Mouse (Mus musculus) mouse embryonic stem cell (cell line): ENCODE data around the gene Orc2.

ENCODE experiments used
- in situ Hi-C, 2 experiments: fragments of 300-500 bp; cut with MboI; formaldehyde crosslinking; loops; 1 replicate in 1 of 2; 3 replicates in 1 of 2; pipeline ENCODE4 v1.14.3; 2019 to 2020; ENCODE audit warnings: low sequenced_read_pairs in 2 of 2, low pct_unique_long_range_greater_than_20kb in 1 of 2, mixed read lengths in 1 of 2; ENCODE audit not compliant: unreplicated experiment in 1 of 2

Gene Orc2

DNA sequence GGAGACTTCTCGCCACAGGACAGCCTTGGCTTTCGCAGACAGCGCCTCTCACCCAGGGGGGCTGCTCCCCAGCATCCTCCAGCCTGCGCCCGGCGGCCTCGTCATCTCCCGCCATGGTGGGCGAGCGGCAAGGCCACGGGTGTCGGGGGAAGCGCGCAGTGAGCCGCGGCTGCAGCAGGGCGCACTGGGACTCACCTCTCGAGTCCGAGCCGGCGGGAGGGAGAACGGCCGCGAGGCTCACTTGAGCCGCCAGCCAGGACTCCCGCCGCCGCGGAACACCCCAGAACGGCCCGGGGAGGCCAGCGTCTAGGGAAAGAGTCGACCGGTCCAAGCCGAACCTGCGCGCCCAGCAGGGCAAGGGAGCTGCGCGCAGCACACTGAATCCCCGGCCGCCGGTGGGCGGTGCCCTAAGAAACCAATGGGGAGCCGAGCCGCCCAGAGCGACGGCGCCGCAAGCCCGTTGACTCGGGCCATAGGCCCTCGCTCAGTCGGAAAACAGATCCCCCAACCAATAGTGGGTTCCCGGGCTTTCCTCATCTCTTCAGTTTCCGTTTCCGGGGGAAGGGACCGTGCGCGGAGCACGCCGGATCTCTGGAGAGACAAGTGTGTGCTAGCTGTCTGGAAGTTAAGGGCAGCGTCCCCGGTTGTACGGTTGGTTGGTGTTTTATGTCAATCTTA, at the start of gene Orc2:
Gene Orc2 (minus strand): TSS at position 533 of the 678 bp plus-strand sequence.
- in situ Hi-C loops = no loop called here

DNA sequence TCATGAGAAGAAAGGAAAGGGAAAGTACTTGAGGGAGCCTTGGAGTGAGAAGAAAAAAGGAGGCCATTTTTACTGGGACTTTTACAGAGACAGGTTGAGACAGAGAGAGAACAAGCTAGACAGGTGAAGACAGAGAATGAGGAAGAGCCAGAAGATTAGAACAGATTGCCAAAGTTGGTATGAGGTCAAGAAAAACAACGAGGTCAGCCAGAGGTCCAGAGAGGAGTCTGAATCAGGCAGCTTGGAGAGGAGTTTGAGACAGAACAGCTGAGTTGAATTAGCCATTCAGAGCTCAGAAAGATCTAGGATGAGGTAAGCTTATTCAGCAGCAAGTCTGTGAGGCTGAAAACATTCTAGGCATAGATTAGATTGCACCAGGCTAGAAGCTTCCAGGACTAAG, 36.5 kb upstream of the Orc2 start:
- in situ Hi-C loops = no loop called here

DNA sequence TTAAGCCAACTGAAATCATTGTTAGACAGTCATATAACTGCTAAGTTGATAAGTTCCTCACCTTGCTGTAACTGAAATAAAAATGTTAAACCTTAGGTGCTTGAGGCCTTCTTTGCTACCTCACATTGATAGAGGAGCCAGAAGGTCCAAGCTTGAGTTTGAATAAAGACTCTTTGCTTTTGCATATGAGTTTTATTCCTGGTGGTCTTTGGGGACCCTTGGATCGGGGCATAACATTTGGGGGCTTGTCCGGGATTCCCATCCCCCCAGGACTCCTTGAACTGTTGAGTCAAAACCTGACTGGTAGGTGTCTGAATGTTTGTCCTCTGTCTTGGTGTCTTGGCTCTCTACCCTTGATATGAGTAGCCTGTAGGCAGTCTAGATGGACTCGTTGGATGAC, 2.3 kb upstream of the Orc2 start:
- in situ Hi-C loops = no loop called here

DNA sequence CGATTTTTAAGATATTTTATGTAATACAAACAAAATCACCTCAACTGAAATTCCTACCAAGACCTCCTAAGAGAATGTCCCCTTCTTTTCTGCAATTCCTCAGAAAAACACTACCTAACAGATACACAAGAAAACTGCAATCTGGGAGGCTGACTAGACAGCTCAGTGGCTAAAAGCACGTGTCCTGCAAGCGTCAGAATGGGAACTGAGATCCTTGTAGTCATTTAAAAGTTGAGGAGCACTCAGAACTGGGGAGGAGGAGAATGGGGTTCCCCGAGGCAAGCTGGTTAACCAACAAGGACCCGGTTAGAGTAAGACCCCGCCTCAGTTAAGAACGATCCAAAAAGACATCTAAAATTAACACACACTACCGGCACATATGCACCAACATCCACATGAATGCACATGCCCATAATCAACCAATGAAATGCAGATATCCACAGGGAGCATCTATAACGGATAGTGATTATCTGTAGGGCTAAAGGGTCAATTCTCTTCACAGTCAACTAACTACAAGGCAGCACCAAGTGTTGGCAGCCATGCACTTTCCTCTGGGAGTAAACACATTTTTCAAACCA, 1.0 kb downstream of the Orc2 start:
- in situ Hi-C loops = no loop called here

DNA sequence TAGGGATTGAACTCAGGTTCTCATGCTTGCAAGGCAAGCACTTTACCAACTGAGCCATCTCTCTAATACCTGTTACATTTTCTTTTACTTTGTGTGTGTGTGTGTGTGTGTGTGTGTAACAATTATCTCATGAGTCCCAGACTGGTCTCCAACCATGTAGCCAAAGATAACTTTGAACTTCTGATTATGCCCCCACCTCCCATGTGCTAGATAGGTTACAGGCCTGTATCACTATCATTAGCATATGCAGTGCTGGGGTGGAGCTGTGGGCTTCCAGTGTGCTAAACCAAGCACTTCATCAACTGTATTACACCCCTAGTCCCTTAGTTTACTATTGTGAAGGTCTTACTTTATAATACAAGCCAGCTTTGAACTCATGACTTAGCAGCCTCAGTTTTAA, 1.8 kb downstream of the Orc2 start:
- in situ Hi-C loops = no loop called here

DNA sequence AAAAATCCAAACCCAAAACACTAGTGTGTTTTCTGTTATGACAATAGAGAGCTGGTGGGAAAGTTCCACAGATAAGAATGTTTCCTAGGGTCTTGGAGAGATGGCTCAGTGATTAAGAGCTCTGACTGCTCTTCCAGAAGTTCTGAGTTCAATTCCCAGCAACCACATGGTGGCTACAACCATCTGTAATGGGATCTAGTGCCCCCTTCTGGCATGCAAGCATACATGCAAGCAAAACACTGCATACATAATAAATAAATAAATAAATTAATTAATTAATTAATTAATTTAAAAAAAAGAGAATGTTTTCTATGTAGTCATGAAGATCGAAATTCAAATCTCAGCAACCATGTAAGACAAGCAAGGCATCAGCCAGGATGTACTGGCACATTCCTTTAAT, 6.2 kb downstream of the Orc2 start:
- in situ Hi-C loops = no loop called here

DNA sequence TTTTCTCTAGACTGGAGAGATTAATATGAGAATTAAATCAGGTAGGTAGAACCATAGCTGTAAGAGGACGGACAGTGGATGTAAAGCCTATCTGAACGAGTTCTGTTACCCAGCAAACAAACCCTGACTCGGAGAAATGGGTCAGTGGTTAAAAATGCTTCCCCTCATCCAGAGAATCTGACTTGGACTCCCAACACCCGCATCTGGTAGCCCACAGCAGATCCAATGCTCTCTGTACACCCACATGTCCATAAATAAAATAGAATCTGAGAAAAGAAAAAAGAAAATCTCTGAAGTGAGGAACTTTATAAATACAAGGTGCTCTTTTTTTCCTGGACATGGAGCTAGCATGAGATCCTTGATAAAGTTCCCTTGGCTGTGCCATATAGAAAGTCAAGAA, 7.2 kb downstream of the Orc2 start:
- in situ Hi-C loops = no loop called here

DNA sequence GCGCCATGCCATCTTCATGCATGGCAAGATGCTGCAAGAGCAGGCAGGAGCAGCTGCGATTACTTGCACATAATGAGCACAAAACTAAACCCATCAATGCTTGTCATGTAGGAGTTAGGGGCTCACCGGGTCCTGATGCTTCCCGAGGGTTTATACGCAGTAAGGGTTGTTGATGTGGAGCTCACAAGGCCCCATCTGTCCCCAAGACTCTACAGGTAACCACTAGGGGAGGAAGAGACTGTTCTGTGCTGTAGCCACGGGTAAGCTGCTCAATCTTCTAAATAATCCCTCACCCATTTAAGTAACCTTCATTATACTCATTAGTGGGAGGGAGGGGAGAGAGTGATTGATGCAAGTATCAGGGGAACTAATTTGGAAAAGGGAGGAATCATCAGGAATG, 9.3 kb downstream of the Orc2 start:
- in situ Hi-C loops = no loop called here

DNA sequence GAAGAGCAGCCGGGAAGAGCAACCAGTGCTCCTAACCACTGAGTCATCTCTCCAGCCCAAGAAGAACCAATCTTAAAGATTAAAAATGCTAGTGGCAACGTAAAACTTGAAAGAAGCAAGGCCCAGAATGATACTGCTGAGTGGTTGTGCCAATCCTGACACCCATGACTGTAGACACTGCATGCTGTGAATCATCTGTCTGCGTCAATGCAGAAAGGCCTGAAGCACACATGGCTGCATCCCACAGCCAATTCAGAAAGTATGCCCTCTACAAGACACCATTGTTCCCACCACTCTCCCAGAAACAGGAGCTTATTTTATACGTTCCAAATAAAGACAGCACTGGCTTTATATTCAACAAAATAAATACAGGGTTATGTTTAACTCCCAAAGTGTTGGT, 22.3 kb downstream of the Orc2 start:
- in situ Hi-C loops = no loop called here

DNA sequence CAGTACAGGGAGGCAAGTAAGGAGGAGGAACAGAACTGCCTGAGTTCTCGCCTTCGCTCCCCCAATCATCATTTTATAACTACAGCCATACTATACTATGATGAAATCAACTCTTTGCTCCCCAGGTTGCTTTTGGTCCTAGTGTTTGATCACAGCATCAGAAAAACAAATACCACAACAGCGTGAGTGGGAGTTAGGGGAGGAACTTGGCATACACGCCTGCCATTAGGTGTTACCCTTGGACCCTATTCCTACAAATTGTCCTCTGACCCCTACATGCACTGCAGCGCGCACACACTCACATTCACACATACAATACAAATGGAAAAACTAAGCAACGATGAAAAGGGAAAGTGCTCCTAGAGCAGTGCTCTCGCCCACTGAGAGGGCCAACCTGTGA, 29.2 kb downstream of the Orc2 start:
- in situ Hi-C loops = no loop called here

DNA sequence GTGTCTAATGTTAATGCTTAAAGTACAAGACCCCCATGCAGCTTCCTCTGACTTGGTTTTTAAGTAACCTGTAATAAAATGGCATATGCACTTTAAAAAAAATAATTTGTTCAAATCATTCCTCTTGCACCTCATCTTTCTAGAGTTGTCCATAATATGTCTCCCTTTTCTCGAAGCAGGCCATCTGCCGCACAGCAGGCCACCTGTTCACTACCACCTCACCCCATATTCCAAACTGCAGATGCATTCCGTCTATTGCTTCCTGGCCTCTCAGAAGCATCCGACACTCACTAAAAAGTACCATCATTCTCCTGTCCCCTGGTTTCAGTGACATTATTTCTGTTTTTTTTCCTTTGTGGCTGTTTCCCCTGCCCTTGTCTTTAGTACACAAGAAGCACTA, 39.3 kb downstream of the Orc2 start:
- in situ Hi-C loops = no loop called here

DNA sequence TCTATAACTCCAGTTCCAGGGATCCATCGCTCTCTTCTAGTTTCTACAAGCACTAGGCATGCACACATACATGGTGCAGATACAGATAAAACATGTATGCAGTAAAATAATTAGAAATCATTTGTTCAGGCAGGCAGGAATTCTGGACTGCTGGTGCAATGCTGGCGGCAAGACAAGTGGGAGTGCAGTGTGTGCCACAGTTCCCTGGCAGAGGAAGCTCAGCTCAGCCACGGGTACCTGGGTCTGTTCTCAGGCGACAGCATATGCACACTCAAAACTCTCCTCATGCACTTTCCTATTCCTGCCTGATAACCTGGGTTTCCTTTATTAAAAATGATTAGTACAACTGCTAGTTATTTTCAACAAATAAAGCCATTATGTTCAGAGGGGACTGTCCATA, 39.9 kb downstream of the Orc2 start:
- in situ Hi-C loops = no loop called here

DNA sequence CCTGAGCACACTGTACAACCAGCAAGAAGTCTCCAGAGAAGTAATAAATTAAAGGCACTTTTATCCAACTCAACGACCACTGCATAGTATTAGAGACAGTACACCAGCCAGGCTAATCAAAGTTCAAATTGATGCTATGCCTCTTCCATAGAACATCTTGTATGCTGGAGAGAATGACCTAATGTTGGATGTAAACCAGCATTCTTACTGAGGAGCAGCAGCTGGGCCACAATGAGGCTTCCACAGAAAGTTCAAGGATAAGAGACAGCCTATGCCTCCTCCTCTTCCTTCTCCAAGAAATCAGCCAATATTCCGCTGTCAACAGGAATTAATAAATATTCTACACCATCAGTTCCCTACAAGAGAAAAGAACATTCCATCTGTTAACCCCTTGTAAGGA, 41.0 kb downstream of the Orc2 start:
- in situ Hi-C loops = no loop called here

DNA sequence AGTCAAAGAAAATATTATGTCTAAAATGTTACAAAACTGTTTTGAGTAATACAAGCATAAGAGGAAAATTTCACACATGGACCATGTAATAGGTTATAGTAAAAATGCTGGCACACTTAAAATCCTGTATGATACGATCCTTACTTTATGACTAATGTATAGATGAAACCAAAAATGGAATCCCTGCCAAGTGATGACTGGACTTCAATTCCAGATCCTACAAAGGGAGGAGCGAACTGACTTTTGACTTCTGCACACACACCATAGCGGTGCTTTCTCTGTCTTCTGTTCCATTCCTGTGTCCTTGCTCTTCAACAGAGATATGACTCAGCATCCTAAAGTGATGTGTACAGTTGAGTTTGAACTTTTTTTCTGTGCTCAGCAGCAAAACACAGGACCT, 44.3 kb downstream of the Orc2 start:
- in situ Hi-C loops = no loop called here

DNA sequence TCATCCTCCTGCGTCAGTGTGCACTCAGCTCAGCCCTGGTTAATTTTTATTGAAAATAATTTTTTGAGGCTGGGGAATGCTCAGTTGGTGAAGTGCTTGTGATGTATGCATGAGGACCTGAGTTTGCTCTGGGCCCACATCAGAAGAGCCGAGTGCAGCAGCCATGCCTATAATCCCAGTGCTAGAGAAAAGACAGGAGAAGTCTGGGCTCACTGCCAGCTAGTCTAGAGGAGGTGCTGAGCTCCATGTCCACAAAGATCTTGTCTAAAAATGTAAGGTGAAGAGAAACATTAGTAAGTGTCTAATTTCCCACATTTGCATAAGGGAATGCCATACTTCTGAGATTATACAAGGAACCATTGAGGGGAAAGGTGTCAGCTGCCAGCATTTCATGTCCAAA, 46.0 kb downstream of the Orc2 start:
- in situ Hi-C loops = no loop called here

DNA sequence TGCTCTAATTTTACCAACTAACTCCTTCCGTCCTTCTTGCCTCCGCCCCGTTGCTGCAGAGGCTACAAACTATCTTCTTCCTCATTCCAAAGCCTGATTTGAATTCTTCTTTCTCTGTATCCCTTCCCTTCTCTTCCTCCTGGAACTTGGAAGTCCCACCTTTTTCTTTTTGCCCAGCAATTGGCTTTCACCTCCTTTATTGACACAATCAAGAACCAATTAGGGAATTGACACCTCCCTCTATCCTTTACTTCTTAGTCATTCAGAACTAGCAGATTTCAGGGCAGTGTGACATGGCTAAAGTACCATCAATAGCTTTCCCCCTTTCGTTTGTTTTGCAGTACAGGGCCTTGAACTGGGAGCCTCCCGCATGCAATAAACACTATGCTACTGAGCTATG, 46.7 kb downstream of the Orc2 start:
- in situ Hi-C loops = no loop called here

DNA sequence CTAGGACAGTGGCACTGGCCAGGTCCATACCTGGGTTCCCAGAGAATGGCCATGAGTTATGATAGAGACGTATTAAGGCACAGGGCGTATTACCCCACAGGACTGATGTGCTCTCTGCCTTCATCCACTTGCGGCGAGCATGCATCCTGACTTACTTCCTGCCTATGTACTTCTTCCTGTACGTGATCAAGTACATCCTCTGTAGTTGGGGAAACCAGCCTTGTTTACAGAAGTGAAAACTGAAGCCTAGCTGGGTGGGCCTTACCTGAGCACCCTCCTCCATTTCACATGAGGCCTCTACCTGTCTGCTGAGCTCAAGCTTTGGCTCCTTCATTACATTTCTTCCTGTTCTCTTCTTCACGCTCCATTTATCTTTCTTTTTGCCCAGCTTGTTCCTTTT, 50.6 kb downstream of the Orc2 start:
- in situ Hi-C loops = no loop called here

DNA sequence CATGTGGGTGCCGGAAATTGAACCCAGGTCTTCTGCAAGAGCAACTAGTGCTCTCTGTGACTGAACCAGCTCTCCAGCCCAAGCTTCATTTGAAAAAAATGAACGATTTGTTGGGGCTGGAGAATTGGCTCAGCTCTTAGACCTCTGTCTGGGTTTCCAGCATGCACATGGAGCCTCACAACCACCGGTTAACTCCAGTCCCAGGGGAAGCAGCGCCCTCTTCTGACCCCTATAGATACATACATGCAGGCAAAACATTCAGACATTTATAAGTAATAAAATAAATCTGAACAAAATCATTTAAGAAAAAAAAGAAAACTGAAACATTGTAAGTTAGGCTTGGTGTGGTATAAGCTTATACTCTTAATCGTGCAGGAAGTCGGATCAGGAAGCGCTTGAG, 56.5 kb downstream of the Orc2 start:
- in situ Hi-C loops = no loop called here

DNA sequence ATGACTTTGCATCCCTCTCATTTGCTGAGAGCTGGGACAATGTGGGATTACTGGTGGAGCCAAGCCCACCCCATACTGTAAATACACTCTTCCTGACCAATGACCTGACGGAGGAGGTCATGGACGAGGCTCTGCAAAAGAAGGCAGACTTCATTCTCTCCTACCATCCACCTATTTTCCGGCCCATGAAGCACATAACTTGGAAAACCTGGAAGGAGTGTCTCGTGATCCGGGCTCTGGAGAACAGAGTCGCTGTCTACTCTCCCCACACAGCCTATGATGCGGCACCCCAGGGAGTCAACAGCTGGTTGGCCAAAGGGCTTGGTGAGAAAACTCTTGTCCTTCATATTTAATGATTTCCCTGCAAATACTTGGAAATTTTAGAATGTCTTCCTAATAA, 57.1 kb downstream of the Orc2 start:
- in situ Hi-C loops = no loop called here

DNA sequence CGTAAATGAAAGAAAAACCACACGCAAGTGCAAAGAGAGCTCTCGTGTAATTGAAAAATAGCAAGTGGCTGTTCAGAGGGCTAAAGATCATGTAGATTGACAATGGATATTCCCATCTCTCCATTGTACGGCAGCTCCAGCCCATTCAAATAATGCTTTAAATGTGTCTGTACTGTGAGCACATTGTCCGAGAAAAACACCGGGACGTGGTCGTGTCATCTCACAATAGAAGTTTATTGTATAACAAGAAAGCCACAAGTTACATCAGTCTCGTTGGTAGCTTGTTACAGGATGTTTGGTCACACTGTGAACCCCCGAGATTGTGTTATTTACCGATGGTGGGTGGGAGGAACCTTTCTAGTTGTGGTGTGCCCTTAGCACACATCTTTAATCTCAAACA, 59.0 kb downstream of the Orc2 start:
- in situ Hi-C loops = no loop called here
